Mouse (Mus musculus): Measurements from ENCODE around the gene Ooep. TPM values are rescaled to one million over a fixed set of nuclear protein-coding genes. Genes with fewer than 3 reads are reported as not detected.
A peak's percentile ranks its signal among the peaks of the same experiment; 100 is the strongest.
"Not testable (repeated sequence)": the region's sequence is repeated elsewhere in the genome, so short reads cannot be mapped to it uniquely, and the experiment has no call there.

Ooep gene
- total RNA-seq, 2 experiments from 2014 or later = not detected

DNA sequence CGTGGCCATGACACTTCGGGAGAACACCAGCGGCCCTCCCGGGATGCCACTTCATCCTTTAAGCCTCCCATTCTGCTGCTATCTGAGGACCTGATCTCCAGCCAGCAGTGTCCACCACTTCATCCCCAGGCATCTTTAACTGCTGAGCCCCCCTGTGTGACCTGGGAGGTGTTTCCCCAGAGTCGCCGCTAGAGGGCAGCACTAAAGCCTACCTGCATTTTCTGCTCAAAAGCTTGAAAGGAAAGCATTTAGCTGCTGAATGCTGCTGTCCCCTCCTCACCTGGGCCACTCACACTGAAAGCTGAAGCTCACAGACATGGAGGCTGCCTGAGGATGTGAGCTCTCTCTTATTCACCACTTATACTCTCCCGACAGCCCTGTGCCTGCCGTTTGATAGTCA is 38.2 kb downstream of the Ooep start:
- ATAC-seq (replicated peaks; ENCODE audit: low FRiP score, poor library complexity, severe bottlenecking) = peak; percentile 62; the same call in 1 of the 2 replicates

GRCm38 (mm10) chr9:78337050-78337449 is 41.5 kb downstream of the Ooep start:
- not testable (repeated sequence) for ATAC-seq (replicated peaks; ENCODE audit: low FRiP score, poor library complexity, severe bottlenecking)

- ATAC-seq (replicated peaks; ENCODE audit: low FRiP score, poor library complexity, severe bottlenecking) = not testable (repeated sequence)
These were observed 51.2 kb downstream of the Ooep start, which contains the start of gene Omt2b for GRCm38 (mm10) chr9:78327289-78327688. Gene Omt2b, plus strand, starts transcription at chr9:78327589.

Other genes starting within 250 kb of the Ooep start
- 2.5 TPM in 1 of 2 replicates, not detected in the other for gene Gsta4, start 196.0 kb downstream of the Ooep start, total RNA-seq (2015; ENCODE audit: low replicate concordance)
- 1.5 TPM in 1 of 2 replicates, not detected in the other for gene Gsta4, start 196.0 kb downstream of the Ooep start, total RNA-seq (2017; ENCODE audit: low replicate concordance)
- not detected in 2 replicates for gene Gsta1, start 148.1 kb downstream of the Ooep start, total RNA-seq (2015; ENCODE audit: low replicate concordance)
- not detected in 2 replicates for gene Gsta1, start 148.1 kb downstream of the Ooep start, total RNA-seq (2017; ENCODE audit: low replicate concordance)
- gene Gm3776, start 121.6 kb downstream of the Ooep start, total RNA-seq (2015; ENCODE audit: low replicate concordance) = not detected in 2 replicates
- gene Gm3776, start 121.6 kb downstream of the Ooep start, total RNA-seq (2017; ENCODE audit: low replicate concordance) = not detected in 2 replicates
- not detected in 2 replicates for gene Gm10639, start 88.8 kb downstream of the Ooep start, total RNA-seq (2015; ENCODE audit: low replicate concordance)
- gene Gm10639, start 88.8 kb downstream of the Ooep start, total RNA-seq (2017; ENCODE audit: low replicate concordance) = not detected in 2 replicates
- not detected in 2 replicates for gene Omt2a, start 63.9 kb downstream of the Ooep start, total RNA-seq (2015; ENCODE audit: low replicate concordance)
- gene Omt2a, start 63.9 kb downstream of the Ooep start, total RNA-seq (2017; ENCODE audit: low replicate concordance) = not detected in 2 replicates
- not detected in 2 replicates for gene Omt2b, start 51.1 kb downstream of the Ooep start, total RNA-seq (2015; ENCODE audit: low replicate concordance)
- gene Omt2b, start 51.1 kb downstream of the Ooep start, total RNA-seq (2017; ENCODE audit: low replicate concordance) = not detected in 2 replicates
- not detected in 2 replicates for gene Gsta2, start 22.9 kb downstream of the Ooep start, total RNA-seq (2015; ENCODE audit: low replicate concordance)
- gene Gsta2, start 22.9 kb downstream of the Ooep start, total RNA-seq (2017; ENCODE audit: low replicate concordance) = not detected in 2 replicates
- gene Dppa5a, start 10.5 kb downstream of the Ooep start, total RNA-seq (2015; ENCODE audit: low replicate concordance) = not detected in 2 replicates
- not detected in 2 replicates for gene Dppa5a, start 10.5 kb downstream of the Ooep start, total RNA-seq (2017; ENCODE audit: low replicate concordance)
- 0.84 TPM in 1 of 2 replicates, not detected in the other for gene Ddx43, start 17.1 kb upstream of the Ooep start, total RNA-seq (2015; ENCODE audit: low replicate concordance)
- gene Ddx43, start 17.1 kb upstream of the Ooep start, total RNA-seq (2017; ENCODE audit: low replicate concordance) = not detected in 2 replicates
- 2.5 and 3.6 TPM in 2 replicates for gene Cgas, start 64.5 kb upstream of the Ooep start, total RNA-seq (2015; ENCODE audit: low replicate concordance)
- 1.1 and 4.0 TPM in 2 replicates for gene Cgas, start 64.5 kb upstream of the Ooep start, total RNA-seq (2017; ENCODE audit: low replicate concordance)
- gene Mto1, start 69.5 kb upstream of the Ooep start, total RNA-seq (2015; ENCODE audit: low replicate concordance) = 10.5 and 78.6 TPM in 2 replicates
- 28.7 and 34.8 TPM in 2 replicates for gene Mto1, start 69.5 kb upstream of the Ooep start, total RNA-seq (2017; ENCODE audit: low replicate concordance)
- not detected in 2 replicates for gene Gm17324, start 70.1 kb upstream of the Ooep start, total RNA-seq (2015; ENCODE audit: low replicate concordance)
- gene Gm17324, start 70.1 kb upstream of the Ooep start, total RNA-seq (2017; ENCODE audit: low replicate concordance) = 2.7 TPM in 1 of 2 replicates, not detected in the other
- 4,196 and 4,552 TPM in 2 replicates for gene Eef1a1, start 110.4 kb upstream of the Ooep start, total RNA-seq (2015; ENCODE audit: low replicate concordance)
- gene Eef1a1, start 110.4 kb upstream of the Ooep start, total RNA-seq (2017; ENCODE audit: low replicate concordance) = 1,708 and 2,374 TPM in 2 replicates
- 0.84 and 5.4 TPM in 2 replicates for gene Slc17a5, start 209.3 kb upstream of the Ooep start, total RNA-seq (2015; ENCODE audit: low replicate concordance)
- gene Slc17a5, start 209.3 kb upstream of the Ooep start, total RNA-seq (2017; ENCODE audit: low replicate concordance) = 1.8 and 2.8 TPM in 2 replicates
- gene Cd109, start 236.8 kb upstream of the Ooep start, total RNA-seq (2015; ENCODE audit: low replicate concordance) = not detected in 2 replicates
- not detected in 2 replicates for gene Cd109, start 236.8 kb upstream of the Ooep start, total RNA-seq (2017; ENCODE audit: low replicate concordance)